Mouse (Mus musculus) spleen, postnatal 10 days (tissue): ENCODE results near the gene Itgb3.
"Not testable (repeated sequence)": the region's sequence is repeated elsewhere in the genome, so short reads cannot be mapped to it uniquely, and the experiment has no call there.

ENCODE experiments used
- DNase-seq, 2 experiments: peaks; one replicate each; pipeline ENCODE4 v3.0.0; 2021 to 2022; ENCODE audit warnings: low spot score in 2 of 2

Gene Itgb3

DNA sequence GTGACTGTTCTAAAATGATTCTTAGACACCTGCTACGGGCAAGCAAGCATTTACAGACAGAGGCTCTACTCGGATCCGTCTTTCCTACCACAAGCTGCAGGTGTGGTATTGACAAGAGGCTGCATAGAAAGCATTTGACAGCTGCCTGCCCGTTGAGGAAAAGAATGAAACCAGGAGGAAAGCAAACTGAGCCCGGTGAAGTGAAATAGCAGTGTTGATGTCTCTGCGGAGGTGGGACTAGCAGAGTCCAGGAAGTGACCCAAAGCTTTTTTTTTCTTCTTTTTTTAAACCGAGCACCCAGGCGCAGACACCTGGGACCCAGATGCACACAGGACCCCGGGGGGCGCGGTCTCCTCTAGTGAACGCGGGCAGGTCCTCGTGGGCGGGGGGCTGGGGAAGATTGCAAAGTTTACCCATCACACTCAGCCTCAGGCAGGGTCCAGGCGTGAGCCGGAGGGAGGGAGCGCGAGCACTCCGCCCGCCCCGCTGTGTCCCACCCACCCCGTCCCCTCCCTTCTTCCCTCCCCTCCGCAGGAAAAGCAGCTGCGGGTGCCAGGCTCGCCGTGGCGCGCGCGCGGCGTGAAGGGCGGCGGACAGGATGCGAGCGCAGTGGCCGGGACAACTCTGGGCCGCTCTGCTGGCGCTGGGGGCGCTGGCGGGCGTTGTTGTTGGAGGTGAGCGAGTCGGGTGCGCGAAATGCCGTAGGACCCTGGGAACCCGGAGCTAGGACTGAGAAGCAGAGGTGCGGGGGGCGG, at the start of gene Itgb3:
Gene Itgb3, plus strand, starts transcription at position 510 of the 755 bp plus-strand sequence.
- peak in 1 of 2 experiments; percentile 82 for DNase-seq

DNA sequence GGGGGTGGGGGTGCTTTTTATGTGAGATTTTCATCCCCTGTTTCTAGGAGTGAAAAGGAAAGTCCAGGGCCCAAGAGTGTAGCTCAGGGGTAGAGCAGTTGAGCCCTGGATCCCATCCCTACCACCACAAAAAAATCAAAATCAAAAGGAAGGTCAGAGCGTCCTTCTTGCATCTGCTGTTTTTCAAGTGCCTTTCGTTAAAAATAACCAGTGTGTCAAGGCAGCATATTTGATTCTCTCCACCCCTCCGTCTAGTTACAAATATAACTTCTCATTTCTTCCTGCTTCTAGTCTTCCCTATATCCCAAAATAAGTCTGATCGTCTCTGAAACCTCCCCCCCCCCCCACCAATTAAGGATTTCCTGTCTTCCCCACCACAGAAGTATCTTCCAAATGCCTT, 49.7 kb upstream of the Itgb3 start:
- no peak for DNase-seq

DNA sequence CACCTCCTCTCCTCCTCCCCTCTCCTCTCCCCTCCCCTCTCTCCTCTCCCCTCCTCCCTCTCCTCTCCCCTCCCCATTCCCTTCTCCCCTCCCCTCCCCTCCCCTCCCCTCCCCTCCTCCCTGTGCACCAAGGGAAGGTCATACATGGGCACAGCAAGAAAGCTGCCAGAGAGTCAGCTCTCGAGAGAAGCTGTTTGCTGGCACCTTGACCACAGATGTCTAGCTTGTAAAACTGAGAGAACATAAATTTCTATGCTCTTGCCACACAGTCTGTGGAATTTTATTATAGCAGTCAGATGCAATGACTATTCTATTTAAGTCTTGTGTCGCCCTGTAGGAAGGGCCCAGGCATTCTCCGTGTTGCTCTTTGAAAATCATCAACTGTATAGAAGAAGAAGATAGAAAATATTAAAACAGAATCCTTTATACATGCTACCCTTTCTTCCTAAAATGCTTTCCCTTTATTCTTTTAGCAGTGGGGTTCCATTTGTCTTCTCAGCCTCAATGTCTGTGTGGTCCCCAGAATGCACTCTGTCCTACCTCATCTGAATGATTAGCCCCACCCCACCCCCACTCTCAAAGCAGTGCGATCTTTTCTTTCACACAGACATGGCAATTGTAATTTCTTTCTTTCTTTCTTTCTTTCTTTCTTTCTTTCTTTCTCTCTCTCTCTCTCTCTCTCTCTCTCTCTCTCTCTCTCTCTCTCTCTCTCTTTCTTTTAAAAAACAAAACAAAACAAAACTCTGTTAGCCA, 49.0 kb upstream of the Itgb3 start:
- DNase-seq: no peak

DNA sequence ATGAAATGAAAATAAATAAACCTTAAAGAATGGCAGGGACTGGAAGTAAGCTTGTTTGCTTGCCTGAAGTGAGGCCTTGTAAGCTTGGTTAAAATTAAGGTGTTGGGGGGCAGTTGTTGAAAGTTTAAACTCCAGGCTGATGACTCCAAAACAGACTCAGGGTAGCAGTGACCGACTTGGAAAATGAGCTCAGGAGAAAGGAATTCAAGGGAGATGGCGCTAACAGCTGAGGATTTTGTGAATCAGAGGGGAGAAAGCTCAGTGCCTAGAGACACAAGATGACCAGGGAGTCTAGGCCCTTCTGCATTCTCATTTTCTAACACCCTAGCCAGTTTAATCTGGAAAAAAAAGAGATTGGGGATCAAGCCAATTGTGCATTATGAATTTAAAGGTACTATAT, 46.8 kb upstream of the Itgb3 start:
- no peak for DNase-seq

DNA sequence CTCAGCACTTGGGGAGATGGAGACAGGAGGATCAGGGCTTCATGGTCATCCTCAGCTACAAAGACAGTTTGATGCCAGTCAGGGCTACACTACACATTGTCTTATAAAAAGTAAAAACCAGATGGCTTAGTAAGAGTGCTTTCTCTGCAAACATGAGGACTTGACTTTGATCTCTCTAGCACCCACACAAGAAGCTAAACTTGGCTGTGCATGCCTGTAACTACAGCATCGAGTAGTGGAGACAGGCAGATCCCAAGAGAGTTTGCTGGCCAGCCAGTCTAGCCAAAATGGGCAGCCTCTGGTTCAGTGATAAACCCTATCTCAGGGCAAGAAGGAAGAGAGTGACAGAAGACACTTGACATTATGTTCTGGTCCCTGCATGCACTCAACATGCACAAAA, 44.3 kb upstream of the Itgb3 start:
- no peak for DNase-seq

DNA sequence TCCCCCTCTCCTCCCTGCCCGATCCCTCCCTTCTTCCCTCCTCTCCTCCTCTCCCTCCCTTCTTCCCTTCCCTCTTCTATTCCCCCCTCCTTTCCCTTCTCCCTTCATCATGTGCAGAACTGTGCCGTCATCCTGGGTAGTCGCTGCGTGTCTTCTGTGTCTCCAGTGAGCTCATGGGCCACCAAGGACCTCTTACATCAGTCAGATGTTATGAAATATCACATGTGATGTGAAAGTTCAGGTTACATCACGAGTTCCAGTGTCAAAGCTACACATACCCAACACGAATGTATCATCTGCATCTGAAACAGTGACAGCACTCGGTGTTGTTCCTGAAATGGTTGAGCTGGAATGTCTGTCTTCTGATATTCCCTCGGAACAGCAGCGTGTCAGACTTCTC, 42.6 kb upstream of the Itgb3 start:
- DNase-seq: no peak

DNA sequence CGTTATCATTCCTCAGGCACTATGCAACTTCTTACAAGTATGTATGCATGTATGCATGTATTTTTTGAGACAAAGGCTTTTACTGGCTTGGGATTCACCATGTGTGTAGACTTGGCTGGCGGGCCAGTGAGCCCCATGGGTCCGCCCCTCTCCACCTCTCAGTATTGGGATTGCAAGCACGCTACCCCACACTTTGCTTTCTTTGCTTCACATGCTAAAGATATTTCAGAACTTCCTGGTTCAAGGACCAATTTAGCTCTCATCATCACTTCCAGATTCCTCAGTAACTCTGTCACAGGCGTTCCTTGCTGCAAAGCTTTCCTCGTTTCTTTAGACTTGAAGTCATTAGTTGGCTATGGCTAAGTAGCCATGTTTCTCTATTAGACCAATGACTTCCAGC, 41.7 kb upstream of the Itgb3 start:
- DNase-seq: no peak

DNA sequence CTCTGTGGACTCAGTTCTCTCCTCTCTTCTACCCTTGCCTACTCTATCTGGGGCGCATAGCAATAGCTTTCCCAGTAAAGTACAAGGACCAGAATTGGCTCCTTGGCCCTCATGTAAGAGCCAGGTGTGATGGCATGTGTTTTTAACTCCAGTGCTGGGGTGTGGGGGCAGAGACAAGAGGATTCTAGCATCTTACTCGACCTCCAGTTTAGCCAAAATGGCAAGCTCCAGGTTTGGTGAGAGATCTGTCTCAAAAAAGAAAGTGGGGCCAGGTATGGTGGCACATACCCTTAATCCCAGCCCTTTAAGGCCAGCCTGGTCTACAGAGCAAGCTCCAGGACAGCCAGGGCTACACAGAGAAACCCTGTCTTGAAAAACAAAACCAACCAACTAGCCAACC, 41.0 kb upstream of the Itgb3 start:
- no peak for DNase-seq

DNA sequence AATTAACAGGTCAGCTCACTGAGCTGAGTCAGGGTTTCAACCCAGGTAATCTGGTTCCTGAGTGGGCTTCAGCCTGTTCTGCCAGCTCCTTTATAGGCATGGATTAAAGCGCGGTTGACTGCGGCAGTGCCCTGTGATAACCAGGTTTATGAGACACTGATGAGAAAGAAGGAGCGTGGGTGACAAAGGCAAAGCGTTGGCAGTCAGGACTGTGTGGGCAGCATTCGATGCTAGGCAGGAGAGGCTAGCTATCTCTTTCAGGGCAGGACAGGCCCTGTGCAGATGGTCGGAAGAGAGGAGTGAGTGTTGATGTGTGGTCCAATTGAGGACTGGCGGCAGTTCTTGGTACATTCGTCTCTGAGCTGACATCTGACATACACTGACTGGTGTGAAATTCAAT, 40.1 kb upstream of the Itgb3 start:
- no peak for DNase-seq

DNA sequence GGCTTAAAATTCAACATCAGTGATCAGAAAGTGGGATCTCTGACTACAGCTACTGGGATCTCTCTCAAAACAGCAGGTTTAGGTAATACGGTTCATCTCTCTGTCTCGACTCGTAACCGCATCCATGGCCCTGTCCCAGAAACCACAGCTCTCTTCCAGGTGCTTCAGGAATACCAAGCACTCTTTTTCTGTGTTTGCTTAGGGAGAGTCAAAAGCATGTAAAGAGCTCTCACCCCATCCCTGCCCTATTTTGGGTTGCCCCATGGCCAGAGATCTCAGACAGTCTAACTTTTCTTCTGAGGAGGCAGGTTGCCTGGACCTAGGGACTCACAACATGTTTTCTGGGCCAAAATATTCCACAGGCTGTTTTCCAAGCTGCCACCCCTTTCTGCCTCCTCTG, 39.5 kb upstream of the Itgb3 start:
- no peak for DNase-seq

DNA sequence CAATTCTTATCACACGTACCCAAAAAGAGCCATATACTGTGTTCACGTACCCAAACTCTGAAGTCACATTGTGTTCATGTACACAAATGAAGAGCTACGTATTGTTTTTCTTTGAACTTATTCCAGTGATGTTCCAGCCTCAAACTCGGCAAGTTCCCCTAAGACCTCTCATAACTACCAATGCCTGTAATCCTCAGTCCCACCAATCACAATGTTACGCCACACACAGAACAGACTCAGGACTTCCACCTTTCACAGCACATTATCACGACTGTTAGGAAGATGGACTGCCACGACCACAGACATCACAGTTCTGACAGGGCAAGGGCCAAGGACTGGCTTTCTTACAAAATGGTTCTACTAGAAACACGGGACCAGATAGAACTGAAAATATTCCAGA, 37.3 kb upstream of the Itgb3 start:
- DNase-seq: not testable (repeated sequence)

DNA sequence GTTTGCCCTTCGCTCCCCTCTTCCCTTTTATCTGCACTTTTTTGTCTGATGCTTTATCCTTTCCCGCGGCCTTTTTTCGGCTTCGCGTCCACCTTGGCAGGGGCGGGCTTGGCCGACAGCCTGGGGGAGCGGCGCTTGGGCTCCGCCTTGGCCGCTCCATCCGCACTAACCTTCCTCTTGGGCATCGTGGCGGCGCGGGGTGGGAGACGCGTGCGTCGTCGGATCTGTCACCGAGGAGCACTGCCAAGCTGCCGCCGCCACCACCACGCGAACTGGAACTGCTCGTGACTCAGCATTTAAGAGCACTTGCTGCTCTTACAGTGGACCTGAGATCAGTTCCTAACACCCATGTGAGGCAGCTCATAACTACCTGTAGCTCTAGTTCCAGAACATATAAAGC, 36.4 kb upstream of the Itgb3 start:
- peak; percentile 23 to 38 for DNase-seq

DNA sequence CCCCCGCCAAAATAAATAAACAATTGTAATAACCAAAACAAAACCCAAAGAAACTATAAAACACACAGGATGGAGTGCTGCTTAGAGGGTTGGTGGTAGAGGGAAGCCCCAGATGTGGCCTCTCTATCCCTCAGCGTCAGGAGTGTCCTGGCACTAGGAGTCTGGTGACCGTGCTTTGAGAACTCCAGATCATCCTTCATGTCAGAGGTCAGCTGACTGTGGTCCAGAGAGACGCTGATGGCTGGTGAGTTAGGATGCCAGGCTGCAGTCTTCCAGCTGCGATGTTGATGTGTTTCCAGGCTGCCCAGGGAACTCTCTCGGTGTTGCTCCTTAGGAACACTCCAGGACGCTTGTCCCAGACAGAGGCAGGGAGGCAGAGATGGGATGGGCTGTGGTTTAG, 35.7 kb upstream of the Itgb3 start:
- no peak for DNase-seq

DNA sequence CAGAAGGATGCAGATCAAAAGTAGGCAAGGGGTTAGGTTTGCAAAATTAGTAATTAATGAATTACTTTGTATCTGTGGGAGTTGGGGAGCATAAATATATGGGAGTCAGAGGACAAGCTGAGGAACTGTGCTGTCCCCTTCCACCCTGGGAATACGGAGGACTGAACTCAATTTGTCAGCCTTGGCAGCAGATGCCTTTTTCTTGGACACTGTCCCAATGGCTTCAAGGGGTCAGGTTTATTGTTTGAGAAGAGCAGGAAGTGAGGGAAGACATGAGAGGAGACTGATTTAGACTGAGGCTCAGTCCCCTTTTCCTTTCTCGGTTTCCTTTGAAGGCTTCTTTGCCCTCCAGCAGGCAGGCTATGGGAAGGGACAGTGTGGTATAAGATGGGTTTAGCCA, 35.2 kb upstream of the Itgb3 start:
- no peak for DNase-seq

DNA sequence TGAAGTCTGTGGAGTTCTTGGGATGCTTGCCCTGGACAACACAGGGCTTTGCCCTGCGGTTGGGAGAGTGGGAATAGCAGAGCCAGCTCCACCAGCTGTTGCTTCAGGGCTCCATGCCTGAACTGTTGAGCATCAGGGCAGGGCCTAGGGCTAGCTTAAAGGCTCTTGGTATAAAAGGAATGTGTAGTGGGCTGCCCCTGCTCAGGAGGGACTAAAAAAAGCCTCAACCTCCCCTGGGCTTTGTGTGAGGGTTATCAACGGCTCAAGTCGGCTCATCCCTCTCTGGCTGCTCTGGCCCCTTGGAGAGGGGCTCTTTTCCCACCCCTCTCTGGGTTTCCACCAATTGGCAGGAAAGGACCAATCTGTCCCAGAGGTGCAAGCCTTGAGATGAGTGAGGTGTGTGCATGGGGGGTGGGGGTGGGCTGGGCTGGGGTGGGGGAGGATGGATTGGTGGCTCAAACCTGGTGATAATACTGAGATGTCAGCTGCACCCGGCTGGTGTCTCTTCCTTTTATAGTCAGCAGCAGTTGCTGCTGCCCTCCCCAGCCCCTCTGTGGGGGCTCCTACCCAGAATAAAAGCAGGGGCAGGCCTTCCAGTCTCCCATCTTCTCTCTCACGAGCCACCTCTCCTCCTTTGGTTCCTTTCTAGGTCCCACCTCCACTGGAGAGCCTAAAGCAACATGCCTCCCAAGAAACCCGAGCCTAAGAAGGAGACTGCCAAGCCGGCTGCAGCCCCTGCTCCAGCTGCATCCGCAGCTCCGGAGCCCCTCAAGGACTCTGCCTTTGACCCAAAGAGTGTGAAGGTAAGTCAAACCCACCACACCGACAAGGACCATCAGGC, 30.8 kb upstream of the Itgb3 start:
- DNase-seq: no peak

DNA sequence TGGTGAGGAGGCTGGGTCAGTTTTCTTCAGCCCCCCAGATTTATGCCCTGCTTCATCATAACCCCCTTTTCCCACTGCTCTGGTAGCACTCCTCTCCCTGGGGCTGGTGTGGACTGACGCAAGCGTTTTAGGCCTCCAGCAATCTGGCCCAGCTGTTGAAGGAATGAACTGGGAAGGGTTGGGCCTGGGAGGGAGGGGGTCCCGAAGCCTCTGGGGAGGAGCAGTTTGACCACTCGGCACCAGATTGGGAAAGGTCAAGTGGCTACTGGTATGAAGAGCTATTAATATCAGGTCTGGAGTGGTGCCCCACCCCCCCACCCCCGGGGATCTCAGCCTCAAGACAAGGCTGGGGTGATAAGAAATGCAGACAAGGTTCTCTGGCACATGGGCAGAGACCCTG, 29.7 kb upstream of the Itgb3 start:
- DNase-seq: no peak

DNA sequence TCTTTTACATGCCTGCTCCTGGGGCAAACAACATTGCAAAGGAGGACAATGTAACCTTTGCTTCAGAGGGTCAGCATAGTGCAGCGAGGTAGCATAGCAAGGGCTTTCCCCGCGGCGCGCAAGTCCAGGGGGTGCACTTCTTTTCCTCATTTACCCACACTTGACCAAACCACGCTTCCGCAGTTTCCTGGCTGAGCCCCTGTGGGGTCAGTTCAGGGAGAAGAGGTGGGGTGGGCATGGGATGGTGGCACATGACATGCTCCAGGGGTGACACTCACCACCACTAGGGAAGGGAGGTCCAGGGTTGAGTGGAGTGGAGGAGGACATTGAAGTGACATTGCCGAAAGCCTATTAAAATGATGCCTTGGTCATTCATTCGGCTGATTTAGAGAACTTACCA, 28.7 kb upstream of the Itgb3 start:
- DNase-seq: no peak

DNA sequence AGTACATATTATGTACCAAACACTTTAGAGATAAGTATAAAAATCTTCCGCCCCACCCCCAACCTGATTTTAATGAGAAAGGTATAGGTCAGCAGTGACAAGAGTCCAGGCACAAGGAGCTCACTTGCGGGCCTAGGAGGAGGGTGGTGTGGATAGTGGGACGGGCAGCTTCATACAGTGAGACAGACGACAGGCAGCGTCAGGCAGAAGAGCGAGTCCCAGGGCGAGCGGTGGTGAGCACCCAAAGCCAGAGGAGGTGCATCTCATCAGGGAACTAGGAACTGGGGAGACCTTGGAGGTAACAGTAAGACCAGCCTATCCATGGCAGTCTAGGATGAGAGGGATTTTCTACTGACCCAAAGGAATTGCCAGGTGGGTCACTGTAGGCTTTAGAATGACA, 28.2 kb upstream of the Itgb3 start:
- DNase-seq: no peak

DNA sequence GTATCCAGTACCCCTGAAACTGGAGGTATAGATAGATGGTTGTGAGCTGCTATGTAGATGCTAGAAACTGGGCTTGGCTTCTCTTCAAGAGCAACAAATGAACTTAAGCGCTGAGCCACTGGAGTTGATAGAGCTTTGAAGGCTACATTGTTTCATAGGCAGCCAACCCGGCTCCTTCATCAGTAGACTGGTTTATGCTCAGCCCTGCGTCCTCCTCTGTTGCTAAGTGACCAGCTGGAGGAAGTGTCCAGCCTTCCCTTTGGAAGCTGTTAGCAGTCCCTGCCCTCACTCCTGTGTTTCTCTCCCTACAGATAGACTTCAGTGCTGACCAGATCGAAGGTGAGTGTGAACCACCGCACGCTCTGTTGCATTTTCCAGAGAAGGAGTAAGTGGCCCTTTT, 27.7 kb upstream of the Itgb3 start:
- DNase-seq: no peak

DNA sequence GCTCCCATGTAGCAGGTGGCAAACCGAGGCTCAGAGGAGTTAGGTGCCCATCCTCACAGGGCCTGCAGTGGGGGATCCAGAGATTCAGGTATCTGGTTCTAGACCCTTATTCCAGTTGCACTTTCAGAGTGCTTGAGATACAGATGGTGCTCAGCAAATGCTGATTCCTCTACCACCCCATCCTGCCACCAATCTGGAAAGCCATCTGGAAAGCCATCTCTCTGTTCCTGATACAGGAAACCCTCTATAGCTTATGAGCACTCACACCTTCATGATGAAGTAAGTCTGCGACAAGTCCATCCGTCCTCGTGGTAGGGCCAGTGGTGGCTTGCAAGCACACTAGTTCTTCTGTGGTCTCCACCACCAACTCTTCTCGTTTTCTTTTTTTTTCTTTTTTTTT, 27.2 kb upstream of the Itgb3 start:
- DNase-seq: no peak

DNA sequence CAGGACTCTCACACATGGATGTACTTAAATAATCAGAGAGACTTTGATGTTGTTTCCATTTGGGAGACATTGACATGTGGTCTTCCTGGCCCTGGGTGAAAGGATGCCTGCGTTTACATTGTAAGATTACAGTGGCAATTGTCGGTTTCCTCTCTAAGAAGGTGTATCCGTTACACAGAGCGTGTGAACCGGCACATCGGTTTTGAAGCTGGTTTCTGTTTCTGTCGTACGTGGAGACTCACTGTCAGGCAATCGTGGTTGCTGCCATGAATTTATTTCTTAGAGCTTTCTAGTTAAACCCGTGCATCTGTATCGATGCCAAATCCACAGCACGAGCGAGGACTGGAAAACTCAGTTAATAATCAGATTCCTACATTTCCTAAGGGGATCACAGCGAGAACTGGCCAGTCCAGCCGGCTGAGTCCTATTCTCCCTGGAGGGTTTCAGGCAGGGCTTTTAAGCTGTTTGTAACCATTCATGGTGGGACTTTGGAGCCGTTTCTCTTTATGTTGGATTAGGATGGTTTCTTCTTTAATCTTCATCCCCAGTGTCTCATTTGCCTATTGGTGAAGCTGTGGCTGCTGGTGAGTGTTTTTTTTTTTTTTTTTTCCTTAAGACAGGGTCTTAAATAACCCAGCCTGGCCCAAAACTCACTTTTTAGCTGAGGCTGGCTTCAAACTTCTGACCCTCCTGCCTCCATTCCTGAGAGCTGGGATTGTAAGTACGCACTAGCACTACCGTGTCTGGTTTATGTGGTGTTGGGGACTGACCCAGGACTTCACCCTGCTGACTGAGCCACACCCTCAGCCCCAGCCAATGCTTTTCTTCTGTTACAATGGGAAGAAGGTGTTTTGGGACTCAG, 26.1 kb upstream of the Itgb3 start:
- peak in 1 of 2 experiments; percentile 41 for DNase-seq

DNA sequence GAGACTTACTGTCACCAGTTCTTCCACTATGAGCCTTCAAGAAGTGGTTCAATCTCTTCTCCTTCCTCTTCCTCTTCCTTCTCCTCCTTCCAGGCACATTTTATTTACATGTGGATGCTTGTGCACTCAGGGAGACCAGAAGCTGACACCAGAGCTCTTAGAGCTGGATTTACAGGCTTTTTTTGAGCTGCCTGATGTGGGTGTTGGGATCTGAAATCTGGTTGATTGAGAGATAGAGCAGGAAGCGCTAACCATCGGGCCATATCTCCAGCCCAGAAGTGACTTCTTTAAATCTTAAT, 25.5 kb upstream of the Itgb3 start:
- DNase-seq: no peak
